Mouse (Mus musculus) embryonic fibroblast, embryonic 13.5 days (primary cell): ENCODE measurements around the gene Arhgef3. TPM values are rescaled to one million over a fixed set of nuclear protein-coding genes. Genes with fewer than 3 reads are reported as not detected.

Source experiments
- H3K27ac ChIP-seq: 2 replicates; pipeline ENCODE4 v1.5.1; 2012; ENCODE audit warnings: low read length, control low read depth, inconsistent platforms; ENCODE audit not compliant: insufficient read depth
- H3K4me1 ChIP-seq: 2 replicates; pipeline ENCODE4 v1.6.1; 2011; ENCODE audit warnings: low read length; ENCODE audit not compliant: control insufficient read depth, insufficient read depth
- H3K4me3 ChIP-seq: 2 replicates; pipeline ENCODE4 v1.5.1; 2011; ENCODE audit warnings: mild to moderate bottlenecking, control low read depth, low read length; ENCODE audit not compliant: insufficient read depth
- CTCF ChIP-seq: IDR thresholded peaks from 2 replicates; pipeline ENCODE4 v1.5.1; 2011; ENCODE audit warnings: mild to moderate bottlenecking, control low read depth, low read length, moderate library complexity, borderline replicate concordance; ENCODE audit not compliant: insufficient read depth
- POLR2A ChIP-seq: IDR thresholded peaks from 2 replicates; pipeline ENCODE4 v1.6.1; 2011; ENCODE audit warnings: low read depth, mild to moderate bottlenecking, control low read depth, low read length, moderate library complexity
- polyA plus RNA-seq: library from polyadenylated mRNA; stranded (reverse); fragments of >200 nt; gene quantifications from 2 replicates; pipeline ENCODE4 v1.2.4, GENCODE M21; 2011; ENCODE audit warnings: low read depth; ENCODE audit not compliant: missing spikeins, insufficient read length

The Arhgef3 gene
- polyA plus RNA-seq, 1 experiment = 2.5 TPM

GRCm38 (mm10) chr14:27296987-27297386, 182.3 kb downstream of the Arhgef3 start:
- TF ChIP-seq POLR2A (no peak), CTCF (no peak)
- H3K4me3 ChIP-seq = no peak overlapping the region
- 0 out of 2 replicates have a peak, but pooled peaks cover 3% of the 10 kb centered on the region for H3K4me1 ChIP-seq
- H3K27ac ChIP-seq = no peak overlapping the region

- 0 out of 2 replicates have a peak, but pooled peaks cover 3% of the 10 kb centered on the region for H3K4me1 ChIP-seq
- no peak for TF ChIP-seq POLR2A
- no peak for TF ChIP-seq CTCF
- H3K4me3 ChIP-seq = no peak overlapping the region
- H3K27ac ChIP-seq = no peak overlapping the region
Observed at GRCm38 (mm10) chr14:27298875-27299274, 184.2 kb downstream of the Arhgef3 start.

- TF ChIP-seq CTCF (no peak), POLR2A (no peak)
- Histone ChIP-seq H3K27ac (no peak overlapping the region), H3K4me1 (0 out of 2 replicates have a peak, but pooled peaks cover 3% of the 10 kb centered on the region), H3K4me3 (no peak overlapping the region)
Observed at GRCm38 (mm10) chr14:27299705-27300104, 185.0 kb downstream of the Arhgef3 start.

- no peak overlapping the region for H3K27ac ChIP-seq
- TF ChIP-seq POLR2A = no peak
- no peak for TF ChIP-seq CTCF
- no peak overlapping the region for H3K4me3 ChIP-seq
- H3K4me1 ChIP-seq = 0 out of 2 replicates have a peak, but pooled peaks cover 3% of the 10 kb centered on the region
Observed at GRCm38 (mm10) chr14:27301768-27302499, 187.2 kb downstream of the Arhgef3 start.

GRCm38 (mm10) chr14:27303294-27303693, 188.6 kb downstream of the Arhgef3 start:
- TF ChIP-seq POLR2A (no peak), CTCF (no peak)
- no peak overlapping the region for H3K27ac ChIP-seq
- H3K4me1 ChIP-seq = 0 out of 2 replicates have a peak, but pooled peaks cover 3% of the 10 kb centered on the region
- no peak overlapping the region for H3K4me3 ChIP-seq

- Histone ChIP-seq H3K4me3 (no peak overlapping the region), H3K27ac (no peak overlapping the region), H3K4me1 (0 out of 2 replicates have a peak, but pooled peaks cover 3% of the 10 kb centered on the region)
- no peak for TF ChIP-seq POLR2A
- no peak for TF ChIP-seq CTCF
Observed at GRCm38 (mm10) chr14:27304408-27304807, 189.7 kb downstream of the Arhgef3 start.

- Histone ChIP-seq H3K4me3 (no peak overlapping the region), H3K4me1 (no peaks in the 10 kb centered on the region), H3K27ac (no peak overlapping the region)
- TF ChIP-seq POLR2A = no peak
- TF ChIP-seq CTCF = no peak
Observed at GRCm38 (mm10) chr14:27308761-27309160, 194.1 kb downstream of the Arhgef3 start.

- no peak for TF ChIP-seq POLR2A
- TF ChIP-seq CTCF = no peak
- H3K4me1 ChIP-seq = no peaks in the 10 kb centered on the region
- H3K4me3 ChIP-seq = no peak overlapping the region
Observed at GRCm38 (mm10) chr14:27310559-27311242, 196.0 kb downstream of the Arhgef3 start.

GRCm38 (mm10) chr14:27312380-27312779, 197.7 kb downstream of the Arhgef3 start:
- Histone ChIP-seq H3K4me3 (no peak overlapping the region), H3K4me1 (no peaks in the 10 kb centered on the region), H3K27ac (no peak overlapping the region)
- TF ChIP-seq POLR2A = no peak
- TF ChIP-seq CTCF = no peak

More at GRCm38 (mm10) chr14:27310559-27311242, 196.0 kb downstream of the Arhgef3 start:
- H3K27ac ChIP-seq = no peak overlapping the region

GRCm38 (mm10) chr14:27315737-27316136, 201.0 kb downstream of the Arhgef3 start:
- Histone ChIP-seq H3K4me1 (no peaks in the 10 kb centered on the region), H3K4me3 (no peak overlapping the region), H3K27ac (no peak overlapping the region)
- TF ChIP-seq POLR2A = no peak
- TF ChIP-seq CTCF = no peak
